Mouse (Mus musculus) R1 (cell line): ENCODE data around the gene Zkscan6.
A peak's percentile ranks its signal among the peaks of the same experiment; 100 is the strongest.

Experiments
- DNase-seq: peaks from one replicate; pipeline ENCODE4 v3.0.0-alpha.2; 2018; ENCODE audit warnings: low read depth, low spot score

The Zkscan6 gene

DNA sequence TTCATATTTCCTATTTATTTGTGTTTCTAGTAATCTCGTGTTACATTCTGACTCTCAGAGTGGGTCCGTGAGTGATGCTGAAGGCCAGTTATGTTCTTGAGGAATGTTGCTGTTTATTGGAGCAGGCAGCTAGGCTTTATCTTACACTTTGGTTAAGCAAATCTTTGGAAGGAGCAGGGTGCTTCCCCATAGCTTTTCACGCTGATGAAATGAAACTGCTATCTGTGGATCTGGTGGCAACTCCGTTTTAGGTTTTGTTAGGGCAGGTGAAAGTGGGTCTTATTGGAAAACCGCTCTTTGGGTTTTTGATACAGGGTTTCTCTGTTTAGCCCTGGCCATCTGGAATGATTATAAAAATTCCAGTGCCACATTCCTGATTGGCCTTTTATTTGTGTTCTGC, 5.1 kb downstream of the Zkscan6 start:
- DNase-seq: no peak

DNA sequence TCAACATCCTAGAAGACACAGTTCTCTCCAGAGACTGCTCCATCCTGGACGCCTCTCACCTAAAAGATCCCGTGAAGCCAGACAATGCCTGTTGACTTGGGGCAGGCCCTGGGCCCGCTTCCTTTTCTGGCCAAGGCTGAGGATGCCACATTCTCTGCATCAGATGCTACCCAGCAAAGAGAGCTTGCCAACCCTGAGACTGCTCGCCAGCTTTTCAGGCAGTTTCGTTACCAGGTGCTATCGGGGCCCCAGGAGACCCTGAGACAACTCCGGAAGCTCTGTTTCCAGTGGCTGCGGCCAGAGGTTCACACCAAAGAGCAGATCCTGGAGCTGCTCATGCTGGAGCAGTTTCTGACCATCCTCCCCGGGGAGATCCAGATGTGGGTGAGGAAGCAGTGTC, 7.4 kb downstream of the Zkscan6 start:
- DNase-seq: no peak

DNA sequence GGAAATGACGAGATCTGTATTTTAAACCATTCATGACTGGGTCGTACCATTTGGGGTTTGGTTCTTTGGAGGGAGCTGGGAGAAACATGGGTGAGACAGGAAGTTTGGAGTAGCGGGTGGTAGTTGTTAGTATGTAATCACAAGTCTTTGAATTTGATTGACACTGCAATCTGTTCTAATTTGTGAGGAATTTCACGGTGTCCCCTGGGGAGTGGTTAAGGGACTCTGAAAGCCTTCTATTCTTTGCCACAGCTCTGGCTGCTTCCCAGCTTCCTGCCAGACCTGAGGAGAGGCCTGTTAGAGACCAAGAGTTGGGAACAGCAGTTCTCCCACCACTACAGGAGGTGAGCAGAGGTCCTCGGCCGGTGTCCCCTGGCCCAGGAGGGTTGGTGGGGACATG, 9.3 kb downstream of the Zkscan6 start:
- DNase-seq: no peak

DNA sequence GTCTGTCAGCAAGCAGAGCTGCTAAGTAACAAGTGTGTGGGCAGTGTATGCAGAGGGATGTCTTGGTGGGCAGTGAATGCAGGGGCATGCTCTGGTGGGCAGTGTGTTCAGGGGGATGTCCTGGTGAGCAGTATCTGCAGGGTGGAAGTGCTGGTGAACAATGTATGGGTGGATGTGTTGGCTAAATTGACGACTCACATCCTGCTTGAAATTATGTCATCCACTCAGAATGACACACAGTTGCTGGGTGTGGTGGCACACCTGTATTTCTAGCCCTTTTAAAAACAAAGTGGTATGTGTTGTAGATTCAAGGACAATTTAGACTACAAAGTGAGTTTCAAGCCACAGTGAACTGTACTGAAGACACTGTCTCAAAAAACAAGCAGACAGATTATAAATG, 11.2 kb downstream of the Zkscan6 start:
- no peak for DNase-seq

GRCm38 (mm10) chr11:65820280-65820679, 13.3 kb downstream of the Zkscan6 start:
- peak; percentile 36 for DNase-seq

DNA sequence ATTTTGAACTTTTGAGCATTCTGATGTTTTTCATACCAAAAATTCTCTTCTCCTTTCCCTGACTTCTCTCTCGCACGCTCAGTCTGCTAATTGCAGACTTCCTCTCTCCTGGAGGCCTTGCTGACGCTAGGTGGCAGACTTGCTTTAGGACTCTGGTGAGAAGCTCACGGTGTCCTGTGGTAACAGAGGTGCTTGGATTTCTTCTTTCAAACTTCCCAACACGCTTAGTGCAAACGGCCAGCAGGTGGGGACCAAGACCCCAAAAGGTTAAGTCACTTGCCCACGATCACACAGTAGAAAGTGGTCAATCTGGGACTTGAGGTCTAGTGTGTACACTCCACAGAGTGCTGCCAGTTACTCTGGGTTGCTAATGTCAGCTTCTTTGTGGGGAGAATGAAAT, 13.9 kb downstream of the Zkscan6 start:
- peak; percentile 81 for DNase-seq

GRCm38 (mm10) chr11:65824556-65824955, 17.6 kb downstream of the Zkscan6 start:
- DNase-seq: no peak

- no peak for DNase-seq
Measured at GRCm38 (mm10) chr11:65838999-65839398, 32.0 kb downstream of the Zkscan6 start.

- DNase-seq: no peak
Measured at GRCm38 (mm10) chr11:65846446-65846845, 39.5 kb downstream of the Zkscan6 start.

DNA sequence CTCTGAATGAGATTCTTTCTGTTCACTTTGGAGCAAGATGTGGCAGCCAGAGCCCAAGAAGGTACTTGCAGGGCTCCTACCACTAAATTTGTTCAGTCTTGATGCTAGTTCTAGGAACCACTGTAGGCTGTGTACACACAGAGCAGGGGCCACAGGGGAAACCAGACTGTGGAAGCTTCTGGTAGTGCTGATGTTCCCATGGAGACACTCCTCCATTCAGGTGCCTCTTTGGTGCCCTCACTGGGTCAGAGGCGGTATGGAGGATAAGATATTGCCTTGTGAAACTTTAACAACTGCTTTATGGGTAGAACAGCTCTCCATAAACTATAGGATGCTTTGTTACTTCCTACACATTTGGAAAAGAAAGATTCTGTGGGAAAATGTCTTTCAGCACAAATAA, 45.1 kb downstream of the Zkscan6 start:
- DNase-seq: peak; percentile 50

DNA sequence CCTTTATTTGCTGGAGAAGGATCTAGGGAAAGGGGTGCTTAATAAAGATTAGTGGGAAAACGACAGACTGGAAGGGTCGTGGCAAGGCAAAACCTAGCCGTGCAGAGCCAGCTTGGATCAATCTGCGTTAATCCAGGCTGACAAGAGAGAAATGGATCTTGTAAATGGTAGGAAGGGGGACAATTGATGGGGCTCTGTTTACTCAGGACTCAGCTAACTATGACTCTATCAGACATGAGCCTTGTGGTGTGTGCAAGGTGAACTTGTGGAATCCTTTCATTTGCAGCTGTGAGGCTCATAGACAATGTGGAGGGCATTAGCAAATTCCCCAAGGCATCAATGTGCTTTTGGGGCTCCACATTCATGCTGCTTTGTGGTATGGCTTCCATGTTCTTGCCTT, 54.5 kb downstream of the Zkscan6 start:
- no peak for DNase-seq

DNA sequence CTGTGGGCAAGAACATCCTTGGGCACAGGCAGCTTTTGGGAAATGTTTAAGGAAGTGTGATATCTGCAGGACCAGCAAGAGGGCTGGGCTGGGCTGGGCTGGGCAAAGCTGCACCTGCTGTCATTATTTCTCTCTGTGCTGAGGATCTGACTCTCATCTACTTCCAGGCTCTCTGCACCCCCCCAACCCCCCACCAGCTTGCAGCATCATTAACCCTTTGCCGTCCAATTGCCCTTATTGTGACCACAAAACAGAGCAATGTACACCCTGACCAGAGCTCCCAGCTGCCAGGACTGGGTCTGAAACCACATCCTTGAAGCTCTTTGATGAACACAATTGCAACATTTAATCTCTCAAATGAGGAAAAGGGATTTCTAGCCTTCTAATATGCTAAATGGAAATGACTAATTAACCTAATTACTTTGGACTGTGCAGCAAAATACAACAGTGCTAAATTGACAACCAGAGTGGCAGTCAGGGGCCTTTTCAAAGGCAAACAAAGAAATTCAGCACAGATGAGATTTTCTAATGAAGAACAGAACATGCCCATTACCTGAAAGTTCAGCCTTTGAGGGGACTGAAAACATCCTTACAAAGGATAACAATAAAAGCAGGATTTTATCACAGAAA, 70.3 kb downstream of the Zkscan6 start:
- DNase-seq: no peak
